Mouse (Mus musculus) kidney, embryonic 14.5 days (tissue): ENCODE measurements around the gene Kcng4. TPM values are rescaled to one million over a fixed set of nuclear protein-coding genes. Genes with fewer than 3 reads are reported as not detected.

ENCODE experiments used
- ATAC-seq: fragments of 200-750 bp; cut with Nextera tagmentation; 2 replicates; pipeline ENCODE4 v1.8.0; 2017; ENCODE audit warnings: moderate number of reproducible peaks, mild to moderate bottlenecking, moderate TSS enrichment, moderate library complexity; ENCODE audit not compliant: low FRiP score, low TSS enrichment
- H3K27ac ChIP-seq: fragments of 300-500 bp; sonication (generic); 2 replicates; pipeline ENCODE4 v1.5.1; 2014; ENCODE audit warnings: low read depth, mild to moderate bottlenecking, low read length, moderate library complexity, mixed read lengths
- H3K27me3 ChIP-seq: fragments of 300-500 bp; sonication (generic); 2 replicates; pipeline ENCODE4 v1.6.1; 2014; ENCODE audit warnings: mild to moderate bottlenecking, low read length; ENCODE audit not compliant: control insufficient read depth, insufficient read depth
- H3K36me3 ChIP-seq: fragments of 300-500 bp; sonication (generic); 2 replicates; pipeline ENCODE4 v1.6.1; 2014; ENCODE audit warnings: low read length, mixed read lengths; ENCODE audit not compliant: control insufficient read depth, insufficient read depth
- H3K4me1 ChIP-seq: fragments of 300-500 bp; sonication (generic); 2 replicates; pipeline ENCODE4 v1.6.1; 2014; ENCODE audit warnings: low read length, mixed read lengths; ENCODE audit not compliant: control insufficient read depth, insufficient read depth
- H3K4me2 ChIP-seq: fragments of 300-500 bp; sonication (generic); replicated peaks from 2 replicates; pipeline ENCODE4 v1.6.1; 2014; ENCODE audit warnings: low read depth, mild to moderate bottlenecking, low read length
- H3K4me3 ChIP-seq: fragments of 300-500 bp; sonication (generic); 2 replicates; pipeline ENCODE4 v1.5.1; 2014; ENCODE audit warnings: mild to moderate bottlenecking, low read length
- H3K9ac ChIP-seq: fragments of 300-500 bp; sonication (generic); 2 replicates; pipeline ENCODE4 v1.6.1; 2014; ENCODE audit warnings: low read depth, mild to moderate bottlenecking, low read length, moderate library complexity
- H3K9me3 ChIP-seq: fragments of 300-500 bp; sonication (generic); 2 replicates; pipeline ENCODE4 v1.6.1; 2016; ENCODE audit warnings: low read length; ENCODE audit not compliant: control insufficient read depth
- WGBS: fragments of 180-500 bp; shearing (Covaris S2); extraction: QIAGEN DNeasy Blood & Tissue Kit; methylation state at CpG from one replicate; pipeline ENCODE4 v1.1.7; 2014; 5-methylcytosine and 5-hydroxymethylcytosine counted together
- polyA plus RNA-seq: library from polyadenylated mRNA; unstranded; fragments of >200 nt; fragmentation: Nextera tagmentation; extraction: Ambion mirVana; gene quantifications from 2 replicates; pipeline ENCODE4 v1.2.1, GENCODE M21; 2014

The Kcng4 gene
- polyA plus RNA-seq, 1 experiment from 2014 or later = 0.22 TPM

DNA sequence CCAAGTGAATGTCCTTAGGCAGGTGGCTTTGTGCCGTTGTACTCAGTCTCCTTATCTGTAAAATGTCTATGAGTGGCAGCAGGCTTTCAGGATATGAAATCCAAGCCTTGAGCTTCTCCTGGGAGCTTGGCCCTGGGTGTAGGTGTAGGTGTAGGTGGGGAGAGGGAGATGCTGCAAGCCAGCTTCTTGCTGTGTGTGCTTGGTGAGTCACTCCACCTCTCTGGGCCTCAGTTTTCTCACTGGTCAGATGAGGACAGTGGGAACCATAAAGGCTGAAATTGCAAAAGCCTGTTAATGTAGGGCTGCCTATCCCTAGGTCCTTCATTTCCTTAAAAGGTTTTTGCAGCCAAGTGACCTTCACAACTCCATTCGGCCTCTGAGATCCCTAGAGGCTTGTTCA, 478 bp upstream of the Kcng4 start:
- H3K4me3 ChIP-seq = no peak overlapping the region
- no peak overlapping the region for H3K4me2 ChIP-seq
- 0 out of 2 replicates have a peak overlapping the region, but pooled peaks have one; percentile 7 for H3K9ac ChIP-seq
- H3K27me3 ChIP-seq = peaks cover 22% of the 10 kb centered on the region; the same call in 1 of the 2 replicates
- peaks cover 6% of the 10 kb centered on the region; the same call in 1 of the 2 replicates for H3K4me1 ChIP-seq
- no peaks in the 10 kb centered on the region for H3K9me3 ChIP-seq
- H3K27ac ChIP-seq = no peak overlapping the region
- H3K36me3 ChIP-seq = no peaks in the 10 kb centered on the region
- 63% methylated on average over 2 of the region's 2 CpGs for WGBS
- ATAC-seq = no peak

- no peak overlapping the region for H3K9ac ChIP-seq
- no peak overlapping the region for H3K4me2 ChIP-seq
These were observed 704 bp downstream of the Kcng4 start for GRCm38 (mm10) chr8:119634616-119635336.

GRCm38 (mm10) chr8:119632909-119633308, 2.6 kb downstream of the Kcng4 start:
- no peak for ATAC-seq
- Histone ChIP-seq H3K4me3 (no peak overlapping the region), H3K4me1 (peaks cover 6% of the 10 kb centered on the region; the same call in 1 of the 2 replicates), H3K27me3 (peaks cover 22% of the 10 kb centered on the region; the same call in 1 of the 2 replicates), H3K9ac (no peak overlapping the region), H3K36me3 (no peaks in the 10 kb centered on the region), H3K9me3 (no peaks in the 10 kb centered on the region), H3K4me2 (no peak overlapping the region), H3K27ac (no peak overlapping the region)
- 60% methylated on average over 29 of the region's 29 CpGs for WGBS

More at GRCm38 (mm10) chr8:119634616-119635336, 704 bp downstream of the Kcng4 start:
- H3K36me3 ChIP-seq = no peaks in the 10 kb centered on the region
- ATAC-seq = no peak
- WGBS = 13% methylated on average over 14 of the region's 14 CpGs
- H3K27ac ChIP-seq = 0 out of 2 replicates have a peak overlapping the region, but pooled peaks have one; percentile 37
- H3K4me1 ChIP-seq = peaks cover 6% of the 10 kb centered on the region; the same call in 1 of the 2 replicates
- H3K9me3 ChIP-seq = no peaks in the 10 kb centered on the region
- H3K4me3 ChIP-seq = no peak overlapping the region
- peaks cover 22% of the 10 kb centered on the region; the same call in 1 of the 2 replicates for H3K27me3 ChIP-seq

DNA sequence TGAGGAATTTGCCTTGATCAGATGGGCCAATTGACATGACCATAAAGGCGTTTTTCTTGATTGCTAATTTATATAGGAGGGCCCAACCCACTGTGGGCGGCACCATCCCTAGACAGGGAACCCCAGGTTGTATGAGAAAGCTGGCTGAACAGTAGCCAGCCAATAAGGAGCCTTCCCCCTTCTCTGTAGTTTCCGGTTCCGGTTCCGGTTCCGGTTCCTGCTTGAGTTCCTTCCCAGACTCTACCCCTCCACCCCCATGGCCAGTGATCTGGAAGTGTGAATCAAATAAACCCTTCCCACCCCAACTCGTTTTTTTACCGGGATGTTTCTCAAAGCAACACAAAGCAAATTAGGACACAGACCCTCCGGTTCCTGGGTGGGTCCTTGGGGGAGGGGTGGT, 3.2 kb downstream of the Kcng4 start:
- Histone ChIP-seq H3K27ac (no peak overlapping the region), H3K4me3 (no peak overlapping the region), H3K9me3 (no peaks in the 10 kb centered on the region), H3K36me3 (no peaks in the 10 kb centered on the region), H3K27me3 (peaks cover 22% of the 10 kb centered on the region; the same call in 1 of the 2 replicates), H3K9ac (no peak overlapping the region), H3K4me1 (peaks cover 6% of the 10 kb centered on the region; the same call in 1 of the 2 replicates), H3K4me2 (no peak overlapping the region)
- no peak for ATAC-seq
- 81% methylated on average over 9 of the region's 9 CpGs for WGBS

- 32% methylated on average over 3 of the region's 3 CpGs for WGBS
- Histone ChIP-seq H3K36me3 (no peaks in the 10 kb centered on the region), H3K9ac (no peak overlapping the region), H3K27me3 (peaks cover 21% of the 10 kb centered on the region; the same call in 1 of the 2 replicates), H3K4me2 (no peak overlapping the region), H3K27ac (no peak overlapping the region), H3K4me3 (no peak overlapping the region), H3K9me3 (no peaks in the 10 kb centered on the region), H3K4me1 (peaks cover 6% of the 10 kb centered on the region; the same call in 1 of the 2 replicates)
- no peak for ATAC-seq
These were observed 4.6 kb downstream of the Kcng4 start for GRCm38 (mm10) chr8:119630841-119631240.

GRCm38 (mm10) chr8:119627613-119628359, 7.7 kb downstream of the Kcng4 start:
- H3K27ac ChIP-seq = no peak overlapping the region
- 35% methylated on average over 10 of the region's 10 CpGs for WGBS
- no peak overlapping the region for H3K4me3 ChIP-seq
- no peak for ATAC-seq
- no peaks in the 10 kb centered on the region for H3K9me3 ChIP-seq
- no peaks in the 10 kb centered on the region for H3K4me1 ChIP-seq
- no peaks in the 10 kb centered on the region for H3K36me3 ChIP-seq
- no peak overlapping the region for H3K9ac ChIP-seq
- H3K27me3 ChIP-seq = peaks cover 2% of the 10 kb centered on the region; the same call in 1 of the 2 replicates
- H3K4me2 ChIP-seq = no peak overlapping the region

DNA sequence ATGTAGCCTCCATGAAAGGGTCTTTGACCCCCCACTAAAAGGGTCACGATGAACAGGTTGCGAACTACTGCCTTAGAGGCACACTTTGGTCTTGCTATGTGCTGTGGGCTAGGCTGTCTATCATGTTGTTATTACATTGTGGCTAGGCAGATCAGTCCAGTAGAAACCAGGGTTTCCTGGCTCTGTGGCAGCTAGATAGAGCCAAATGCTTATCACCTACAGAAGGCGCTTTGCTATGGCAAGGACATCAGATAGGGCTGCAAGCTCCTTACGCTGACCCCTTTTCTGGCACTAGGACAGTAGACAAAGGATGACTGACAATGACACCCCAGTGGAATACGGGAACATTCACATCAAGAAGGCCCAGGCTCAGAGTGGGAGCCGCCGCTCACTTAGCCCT, 8.3 kb downstream of the Kcng4 start:
- H3K36me3 ChIP-seq = no peaks in the 10 kb centered on the region
- H3K4me1 ChIP-seq = no peaks in the 10 kb centered on the region
- no peak overlapping the region for H3K4me3 ChIP-seq
- 90% methylated on average over 7 of the region's 7 CpGs for WGBS
- H3K27ac ChIP-seq = no peak overlapping the region
- no peak for ATAC-seq
- no peaks in the 10 kb centered on the region for H3K9me3 ChIP-seq
- no peak overlapping the region for H3K9ac ChIP-seq
- no peak overlapping the region for H3K4me2 ChIP-seq
- no peaks in the 10 kb centered on the region for H3K27me3 ChIP-seq

DNA sequence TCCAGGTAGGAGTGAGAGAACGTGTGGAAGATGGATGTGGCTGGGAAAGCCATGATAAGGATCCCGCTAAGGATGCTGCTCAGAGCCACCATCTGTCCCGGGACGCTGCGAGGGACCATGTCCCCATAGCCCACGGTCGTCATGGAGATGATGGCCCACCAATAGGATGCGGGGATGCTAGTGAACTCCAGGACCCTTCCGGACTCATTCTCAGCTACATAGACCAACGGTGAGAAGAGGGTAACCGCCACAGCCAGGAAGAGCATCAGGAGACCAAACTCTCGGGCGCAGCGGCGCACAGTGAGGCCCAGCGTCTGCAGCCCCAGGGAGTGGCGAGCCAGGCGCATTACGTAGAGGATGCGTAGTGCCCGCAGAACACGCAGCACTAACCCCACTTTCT, 9.7 kb downstream of the Kcng4 start:
- H3K4me1 ChIP-seq = no peaks in the 10 kb centered on the region
- H3K9me3 ChIP-seq = no peaks in the 10 kb centered on the region
- no peak for ATAC-seq
- no peaks in the 10 kb centered on the region for H3K27me3 ChIP-seq
- no peaks in the 10 kb centered on the region for H3K36me3 ChIP-seq
- H3K4me2 ChIP-seq = no peak overlapping the region
- no peak overlapping the region for H3K27ac ChIP-seq
- no peak overlapping the region for H3K9ac ChIP-seq
- no peak overlapping the region for H3K4me3 ChIP-seq
- WGBS = 88% methylated on average over 22 of the region's 22 CpGs

- H3K4me1 ChIP-seq = no peaks in the 10 kb centered on the region
- H3K9ac ChIP-seq = no peak overlapping the region
- ATAC-seq = no peak
- 95% methylated on average over 7 of the region's 7 CpGs for WGBS
- H3K27me3 ChIP-seq = no peaks in the 10 kb centered on the region
- H3K9me3 ChIP-seq = no peaks in the 10 kb centered on the region
- no peak overlapping the region for H3K4me2 ChIP-seq
- H3K4me3 ChIP-seq = no peak overlapping the region
- no peaks in the 10 kb centered on the region for H3K36me3 ChIP-seq
- H3K27ac ChIP-seq = no peak overlapping the region
These were observed 10.6 kb downstream of the Kcng4 start for GRCm38 (mm10) chr8:119624916-119625315.
